Mouse (Mus musculus): ENCODE results near the gene Nfib. TPM values are rescaled to one million over a fixed set of nuclear protein-coding genes. Genes with fewer than 3 reads are reported as not detected.

Nfib gene
- total and polyA plus RNA-seq, 3 experiments, result 0.04 to 0.11 (median 0.09) TPM

DNA sequence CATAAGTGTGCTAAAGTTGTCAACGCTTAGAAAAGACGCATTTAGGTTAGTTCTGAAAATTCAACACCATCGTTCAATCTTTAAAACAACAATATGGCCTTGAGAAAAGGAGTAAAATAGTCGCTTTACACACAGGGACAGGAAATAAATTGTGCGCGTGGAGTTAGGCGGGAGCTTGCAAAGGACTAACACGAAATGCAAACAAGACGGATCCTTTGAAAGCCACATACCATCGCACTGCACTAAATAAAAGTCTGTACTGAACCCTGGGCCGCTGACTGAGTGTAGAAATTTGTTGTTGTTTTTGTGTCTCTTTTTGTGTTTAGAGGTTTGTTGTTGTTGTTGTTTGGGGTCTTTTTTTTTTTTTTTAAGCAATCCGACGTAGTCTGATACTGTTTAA is 193.2 kb downstream of the Nfib start:
- Histone ChIP-seq H3K4me2 (ENCODE audit: insufficient read depth, low read depth, poor library complexity, severe bottlenecking) (no peak overlapping the region), H3K9ac (ENCODE audit: insufficient read depth, low read depth) (no peak overlapping the region), H3K9me3 (replicated peaks; ENCODE audit: low read length) (peaks cover 2% of the 10 kb centered on the region), H3K79me2 (replicated peaks; ENCODE audit: control insufficient read depth, extremely low read depth, insufficient read depth, poor library complexity, severe bottlenecking) (no peaks in the 10 kb centered on the region), H3K4me3 (replicated peaks in 1 of 3; ENCODE audit: low read depth in 2 of 3, low read length in 2 of 3, poor library complexity in 1 of 3) (no peak overlapping the region), H3K27ac (ENCODE audit: insufficient read depth, low read depth) (no peak overlapping the region), H3K36me3 (replicated peaks in 1 of 2; ENCODE audit: control insufficient read depth in 1 of 2, insufficient read depth in 1 of 2, low read length in 1 of 2) (no peaks in the 10 kb centered on the region), H3K4me1 (ENCODE audit: control insufficient read depth in 1 of 2, insufficient read depth in 2 of 2) (peaks cover 0 to 3% of the 10 kb centered on the region in 2 experiments; a peak in 2 of 4 replicates), H3K27me3 (replicated peaks) (no peaks in the 10 kb centered on the region)
- no peak for DNase-seq (ENCODE audit: extremely low read depth)
- TF ChIP-seq BHLHE40 (IDR thresholded peaks at IDR 0.05; ENCODE audit: low read depth, low read length) (no peak), JUND (conservative IDR thresholded peaks at IDR 0.05; ENCODE audit: low read depth, low read length) (no peak), USF2 (conservative IDR thresholded peaks at IDR 0.05; ENCODE audit: low read depth, low read length) (no peak), RAD21 (IDR thresholded peaks at IDR 0.05; ENCODE audit: low read depth, low read length) (no peak), EP300 (IDR thresholded peaks at IDR 0.05; ENCODE audit: low read length) (no peak), RCOR1 (conservative IDR thresholded peaks at IDR 0.05; ENCODE audit: low read depth, low read length) (no peak), GABPA (IDR thresholded peaks at IDR 0.05; ENCODE audit: insufficient replicate concordance, low read depth, low read length) (no peak), POLR2A (IDR thresholded peaks at IDR 0.05; ENCODE audit: low read depth, low read length) (no peak), TBP (conservative IDR thresholded peaks at IDR 0.05; ENCODE audit: low read depth, low read length) (no peak), MYC (IDR thresholded peaks at IDR 0.05; ENCODE audit: low read depth, low read length) (no peak)
- dilution Hi-C loops (cut with MboI; ENCODE audit: extremely low pct_ligation_motif_present, extremely low pct_unique_long_range_greater_than_20kb, low sequenced_read_pairs), result no loop called here
- in situ Hi-C loops (cut with MboI; ENCODE audit: low pct_ligation_motif_present, low pct_unique_long_range_greater_than_20kb, low sequenced_read_pairs), result no loop called here

DNA sequence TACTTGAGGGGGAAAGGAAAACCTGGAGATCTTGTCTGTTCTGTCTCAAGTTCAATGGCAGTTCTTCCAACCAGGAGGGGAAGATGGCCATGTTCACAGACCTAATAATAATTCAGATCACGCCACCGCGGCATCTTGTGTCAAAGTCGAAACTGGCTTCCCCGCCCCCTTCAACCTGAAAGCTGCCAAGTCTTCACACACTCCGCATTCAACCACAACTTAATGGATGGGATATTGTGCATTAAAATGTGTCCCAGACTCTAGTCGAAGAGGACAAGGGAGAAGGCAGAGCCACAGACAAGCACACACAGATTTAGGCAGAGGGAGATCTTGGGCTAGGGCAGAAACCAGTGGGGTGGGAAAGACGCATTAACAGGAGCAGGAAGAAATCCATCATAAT is 194.0 kb downstream of the Nfib start:
- DNase-seq (ENCODE audit: extremely low read depth), result no peak
- H3K27me3 ChIP-seq (replicated peaks), result no peaks in the 10 kb centered on the region
- no peak overlapping the region for H3K4me3 ChIP-seq (replicated peaks in 1 of 3; ENCODE audit: low read depth in 2 of 3, low read length in 2 of 3, poor library complexity in 1 of 3)
- peaks cover 7% of the 10 kb centered on the region for H3K9me3 ChIP-seq (replicated peaks; ENCODE audit: low read length)
- no peak overlapping the region for H3K4me2 ChIP-seq (ENCODE audit: insufficient read depth, low read depth, poor library complexity, severe bottlenecking)
- H3K79me2 ChIP-seq (replicated peaks; ENCODE audit: control insufficient read depth, extremely low read depth, insufficient read depth, poor library complexity, severe bottlenecking), result no peaks in the 10 kb centered on the region
- in situ Hi-C loops (cut with MboI; ENCODE audit: low pct_ligation_motif_present, low pct_unique_long_range_greater_than_20kb, low sequenced_read_pairs), result no loop called here
- no peak overlapping the region for H3K9ac ChIP-seq (ENCODE audit: insufficient read depth, low read depth)
- H3K4me1 ChIP-seq (ENCODE audit: control insufficient read depth in 1 of 2, insufficient read depth in 2 of 2), result no peaks in the 10 kb centered on the region; a peak in 1 of 4 replicates
- H3K27ac ChIP-seq (ENCODE audit: insufficient read depth, low read depth), result no peak overlapping the region
- dilution Hi-C loops (cut with MboI; ENCODE audit: extremely low pct_ligation_motif_present, extremely low pct_unique_long_range_greater_than_20kb, low sequenced_read_pairs), result no loop called here
- TF ChIP-seq ELF1 (IDR thresholded peaks at IDR 0.05; ENCODE audit: low read depth, low read length) (no peak), KAT2A (IDR thresholded peaks at IDR 0.05; ENCODE audit: insufficient replicate concordance, low read length) (no peak), ZC3H11A (IDR thresholded peaks at IDR 0.05; ENCODE audit: low read depth, low read length) (no peak), MAZ (IDR thresholded peaks at IDR 0.05; ENCODE audit: low read depth, low read length) (no peak), MAX (IDR thresholded peaks at IDR 0.05; ENCODE audit: low read length) (no peak), POLR2A (IDR thresholded peaks at IDR 0.05; ENCODE audit: low read depth, low read length) (no peak), ETS1 (conservative IDR thresholded peaks at IDR 0.05; ENCODE audit: low read depth, low read length) (no peak), MAFK (IDR thresholded peaks at IDR 0.05; ENCODE audit: insufficient replicate concordance, low read length) (no peak)
- H3K36me3 ChIP-seq (replicated peaks in 1 of 2; ENCODE audit: control insufficient read depth in 1 of 2, insufficient read depth in 1 of 2, low read length in 1 of 2), result no peaks in the 10 kb centered on the region

Measured in CH12.LX (cell line).